Mouse (Mus musculus) urinary bladder, postnatal 14 days (tissue): ENCODE measurements around the gene Rfxank.

ENCODE experiments used
- DNase-seq: peaks from one replicate; pipeline ENCODE4 v3.0.0; 2021; ENCODE audit warnings: low spot score

Gene Rfxank

DNA sequence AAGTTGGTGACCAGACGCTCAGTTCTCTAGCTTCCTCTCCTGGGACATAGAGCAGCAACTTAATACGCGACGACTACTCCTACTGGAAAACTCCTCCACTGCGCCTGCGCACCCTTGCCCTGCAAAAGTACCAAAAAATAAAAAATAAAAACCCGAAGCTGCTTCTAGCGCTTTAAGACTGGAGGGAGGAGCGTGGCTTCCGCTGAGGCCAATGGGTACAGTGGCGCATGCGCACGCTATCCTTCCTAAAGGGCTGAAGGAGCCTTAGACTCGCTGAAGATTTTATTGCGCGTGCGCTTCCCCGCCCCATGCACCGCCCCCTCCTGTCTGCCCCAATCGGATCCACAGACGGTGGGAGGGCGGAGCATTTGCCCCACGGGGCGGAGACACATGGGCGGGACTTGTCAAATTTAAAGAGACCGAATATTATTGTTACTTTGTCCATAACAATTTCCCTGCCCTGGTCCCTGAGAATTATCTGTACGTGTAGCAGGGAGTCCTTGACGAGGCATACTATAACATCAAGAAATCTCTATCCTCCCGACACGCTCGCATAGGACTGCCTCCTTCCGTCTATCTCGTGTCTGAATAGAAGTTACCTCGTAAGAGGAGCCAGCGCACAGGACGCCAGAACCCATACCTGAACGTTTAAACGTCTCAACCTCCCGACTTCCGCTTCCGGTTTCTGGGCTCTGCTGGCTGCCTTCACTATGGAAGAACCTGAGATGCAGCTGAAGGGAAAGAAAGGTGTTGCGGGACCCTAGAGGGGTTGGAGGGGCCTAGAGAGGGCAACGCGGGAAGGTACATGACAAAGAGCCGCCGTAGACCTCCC lies at the start of gene Rfxank, which contains the start of the genes Borcs8 and Mef2b:
Gene Rfxank (minus strand): TSS at position 129 of the 832 bp plus-strand sequence.
Gene Borcs8 (plus strand): TSS at position 474 of the 832 bp plus-strand sequence.
Gene Mef2b (plus strand): TSS at position 686 of the 832 bp plus-strand sequence.
- DNase-seq, result peak; percentile 99

DNA sequence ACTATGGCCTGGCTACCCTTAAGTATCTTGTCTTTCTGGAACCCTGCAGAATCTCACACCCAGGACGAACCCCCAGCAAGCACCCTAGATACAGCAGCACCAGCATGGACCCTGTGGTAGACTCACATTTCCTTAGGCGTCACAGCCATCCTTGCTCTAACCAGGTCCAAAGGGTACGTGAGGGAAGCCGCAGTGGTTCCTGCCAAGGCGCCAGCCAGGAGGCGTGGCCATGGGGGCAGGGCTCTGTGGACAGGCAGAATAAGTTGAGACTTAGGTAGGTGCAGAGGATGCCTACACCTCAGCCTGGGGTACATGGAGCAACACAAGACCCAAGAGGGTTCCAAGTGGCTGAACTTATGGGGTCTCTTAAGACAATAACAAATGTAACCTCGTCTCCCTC lies 49.8 kb upstream of the Rfxank start:
- DNase-seq, result no peak

DNA sequence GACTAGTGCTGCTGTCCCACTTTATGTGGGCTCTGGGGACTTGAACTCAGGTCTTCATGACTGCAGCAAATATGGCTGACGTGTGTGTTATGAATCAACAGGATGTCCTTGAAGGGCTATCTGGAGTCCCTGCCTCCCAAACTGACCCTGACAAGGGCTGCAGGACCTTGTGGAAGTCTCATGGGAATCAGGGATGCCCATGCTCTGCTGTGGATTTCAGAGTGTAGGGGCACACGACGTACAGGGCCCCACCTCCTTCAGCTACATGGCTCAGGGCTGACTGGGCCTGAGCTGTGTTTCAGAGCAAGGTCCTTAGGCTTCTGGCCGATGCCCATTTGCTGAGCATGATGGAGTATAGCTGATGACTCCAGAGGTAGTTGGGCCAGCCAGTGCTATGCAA lies 44.2 kb upstream of the Rfxank start:
- DNase-seq, result no peak

DNA sequence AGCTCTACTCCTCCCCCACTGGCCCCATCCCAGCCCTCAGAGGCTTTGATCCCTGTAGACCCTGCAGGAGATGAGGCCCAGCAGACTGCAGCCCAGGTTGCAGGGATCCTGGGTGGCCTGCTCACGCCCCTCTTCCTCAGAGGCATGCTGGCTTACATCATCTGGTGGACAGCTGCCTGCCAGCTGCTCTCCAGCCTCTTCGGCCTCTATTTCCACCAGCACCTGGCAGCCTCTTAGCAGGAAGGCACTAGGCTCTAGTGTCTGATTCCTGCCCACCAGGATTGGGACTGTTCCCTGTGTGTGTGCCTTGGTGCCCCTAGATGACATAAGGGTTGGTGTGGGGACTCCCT lies 42.9 kb upstream of the Rfxank start:
- DNase-seq, result no peak

DNA sequence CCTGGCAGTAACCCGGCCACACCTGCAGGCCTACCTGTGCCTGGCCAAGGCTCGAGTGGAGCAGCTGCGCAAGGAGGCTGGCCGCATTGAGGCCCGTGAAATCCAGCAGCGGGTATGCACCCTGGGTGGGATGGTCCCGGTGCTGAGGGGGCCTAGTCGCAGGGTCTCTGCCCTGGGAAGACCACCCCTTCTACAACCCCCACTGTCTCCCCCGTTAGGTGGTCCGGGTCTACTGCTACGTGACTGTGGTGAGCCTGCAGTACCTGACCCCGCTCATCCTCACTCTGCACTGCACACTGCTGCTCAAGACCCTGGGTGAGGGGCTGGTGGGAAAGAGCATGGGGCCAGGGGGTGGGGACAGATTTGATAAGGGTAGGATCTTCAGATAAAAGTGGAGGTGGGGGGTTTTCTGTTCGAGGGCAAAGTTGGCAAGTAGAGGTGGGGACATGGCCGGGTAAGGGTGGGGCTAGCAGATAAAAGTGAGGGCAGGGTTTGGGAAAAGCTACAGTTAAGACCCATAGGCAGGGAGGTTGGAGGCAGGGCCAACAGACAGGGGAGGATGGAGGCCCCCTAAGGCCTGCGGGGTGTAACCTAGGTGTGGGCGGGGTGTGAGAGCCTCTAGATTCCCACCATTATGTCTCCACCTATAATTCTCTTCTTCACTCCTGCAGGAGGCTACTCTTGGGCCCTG lies 42.4 kb upstream of the Rfxank start:
- no peak for DNase-seq

DNA sequence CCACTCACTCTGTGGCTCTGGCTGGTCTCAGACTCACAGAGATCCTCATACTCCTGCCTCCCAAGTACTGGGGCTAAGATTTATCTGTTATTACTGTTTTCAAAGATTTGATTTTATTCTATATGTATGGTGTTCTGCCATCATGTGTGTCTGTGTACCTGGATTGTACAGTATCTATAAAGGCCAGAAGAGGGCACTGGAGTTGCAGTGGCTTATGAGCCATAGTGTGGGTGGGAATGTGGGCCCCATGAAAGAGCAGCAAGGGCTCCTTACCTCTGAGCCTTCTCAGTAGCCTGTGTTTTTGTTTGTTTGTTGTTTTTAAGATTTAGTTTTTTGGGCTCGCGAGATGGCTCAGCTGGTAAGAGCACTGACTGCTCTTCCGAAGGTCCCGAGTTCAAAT lies 40.1 kb upstream of the Rfxank start:
- no peak for DNase-seq

DNA sequence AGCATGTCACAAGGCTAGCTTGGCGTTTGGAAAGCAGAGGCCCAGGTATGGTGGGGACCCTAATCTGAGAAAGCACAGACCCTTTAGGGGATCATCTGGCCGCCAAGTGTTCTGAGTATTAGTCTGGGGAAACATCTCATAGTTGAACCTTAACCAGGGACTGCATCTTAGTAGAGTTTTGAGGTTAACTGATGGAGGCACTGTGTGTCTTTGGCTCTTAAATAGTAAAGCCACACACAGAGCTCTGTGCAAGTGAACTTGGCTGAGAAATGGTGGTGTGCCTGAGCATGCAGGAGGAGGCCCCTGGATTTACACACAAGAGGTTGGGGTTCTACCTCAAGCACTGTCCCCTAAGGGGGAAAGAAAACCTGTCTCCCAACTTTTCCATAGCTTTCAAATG lies 39.3 kb upstream of the Rfxank start:
- DNase-seq, result no peak

DNA sequence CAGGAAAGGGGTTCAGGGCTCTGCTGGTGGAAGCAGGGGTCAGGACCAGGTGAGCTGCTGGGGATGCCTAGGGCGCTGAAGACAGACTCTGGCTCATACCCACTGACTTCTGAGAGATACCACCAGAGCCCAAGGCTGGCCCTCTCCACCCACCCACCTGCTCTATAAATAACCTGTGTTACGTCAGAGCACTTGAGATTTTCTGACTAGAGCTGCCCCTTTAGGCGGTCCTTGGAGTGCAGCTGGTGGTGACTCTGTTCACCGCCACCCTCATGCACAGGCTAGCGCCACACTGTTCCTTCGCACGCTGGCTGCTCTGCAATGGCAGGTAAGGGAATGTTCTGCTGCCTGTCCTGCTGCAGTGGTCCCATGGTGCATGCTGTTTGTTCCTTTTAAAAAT lies 35.1 kb upstream of the Rfxank start:
- DNase-seq, result no peak

DNA sequence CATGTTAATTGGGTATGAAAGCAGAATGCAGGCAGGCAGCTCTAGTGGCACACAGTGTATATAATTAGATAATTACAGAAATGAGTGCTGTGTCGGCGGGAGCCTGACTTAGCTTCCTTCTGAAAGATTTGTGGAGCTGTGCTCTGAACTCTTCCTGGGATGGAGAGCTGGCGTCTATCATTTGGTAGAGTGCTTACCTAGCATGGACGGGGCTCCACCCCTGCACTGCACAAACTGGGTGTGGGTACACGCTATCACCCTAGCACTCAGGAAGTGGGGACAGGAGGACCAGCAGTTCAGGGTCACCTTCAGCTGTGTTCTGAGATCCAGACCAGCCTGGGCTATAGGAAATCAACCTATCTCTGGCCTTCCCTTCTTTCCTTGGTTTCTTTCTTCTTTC lies 34.4 kb upstream of the Rfxank start:
- no peak for DNase-seq

DNA sequence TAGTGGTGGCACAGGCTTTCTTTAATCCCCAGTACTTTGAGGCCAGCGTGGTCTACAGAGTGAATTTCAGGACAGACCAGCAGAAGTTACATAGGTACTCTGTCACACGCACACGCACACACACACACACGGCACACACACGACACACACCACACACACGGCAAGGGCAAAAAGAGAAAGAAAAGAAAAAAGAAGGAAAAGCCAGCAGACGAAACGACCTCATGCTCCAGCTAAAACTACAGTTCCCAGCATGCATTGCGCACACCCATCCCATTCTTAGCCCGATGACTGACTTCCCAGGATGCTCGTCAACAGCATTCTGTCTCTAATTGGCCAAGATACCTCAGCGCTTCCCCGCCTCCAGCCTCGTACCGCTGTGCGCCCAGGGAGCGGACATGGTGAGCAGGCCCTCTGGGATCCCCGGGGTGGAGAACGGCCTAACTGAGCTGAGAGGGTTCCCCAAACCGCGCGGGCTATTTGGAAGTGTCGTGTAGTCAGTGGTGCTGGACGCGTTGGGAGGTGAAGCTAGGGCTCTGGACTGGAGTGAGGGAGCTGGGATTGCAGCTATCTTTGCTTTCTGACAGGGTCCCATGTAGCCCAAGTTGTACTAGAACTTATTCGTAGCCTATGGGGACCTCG lies 33.2 kb upstream of the Rfxank start, which contains the start of gene Tmem161a:
Gene Tmem161a (plus strand): TSS at position 314 of the 639 bp plus-strand sequence.
- peak; percentile 91 for DNase-seq

DNA sequence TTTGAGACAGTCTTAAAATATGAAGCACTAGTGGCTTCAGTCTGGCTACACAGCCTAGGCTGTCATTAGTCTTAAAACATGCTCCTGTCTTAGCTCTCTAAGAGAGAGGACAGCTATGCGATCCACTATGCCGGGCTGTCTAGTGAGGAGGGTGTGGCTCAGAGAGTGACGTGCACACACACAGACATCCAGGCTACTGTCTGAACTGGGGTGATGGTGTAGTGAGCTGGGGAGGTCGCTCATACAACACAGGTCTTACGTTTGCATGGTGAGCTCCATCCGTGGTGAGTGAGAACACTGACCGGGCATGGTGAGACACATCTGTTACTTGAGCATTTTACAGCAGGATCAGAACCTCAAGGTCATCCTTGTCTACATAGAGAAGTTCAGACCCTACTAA lies 32.3 kb upstream of the Rfxank start:
- DNase-seq, result no peak

DNA sequence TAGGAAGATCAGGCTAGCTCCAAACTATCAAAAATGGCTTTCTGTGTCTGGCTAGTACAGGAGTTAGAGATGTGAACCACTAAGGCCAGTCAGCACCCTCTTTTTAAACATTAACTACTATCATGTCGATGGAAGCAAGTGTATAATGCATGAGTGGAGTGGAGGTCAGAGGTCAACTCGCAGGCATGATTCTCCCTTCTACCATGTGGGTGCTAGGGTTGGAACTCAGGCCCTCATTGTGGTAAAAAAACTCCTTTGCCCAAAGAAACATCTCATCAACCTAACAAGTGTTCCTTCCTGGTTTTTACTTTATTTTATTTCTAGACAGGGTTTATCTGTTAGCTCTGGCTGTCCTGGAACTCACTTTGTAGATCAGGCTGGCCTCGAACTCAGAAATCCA lies 31.8 kb upstream of the Rfxank start:
- DNase-seq, result no peak

DNA sequence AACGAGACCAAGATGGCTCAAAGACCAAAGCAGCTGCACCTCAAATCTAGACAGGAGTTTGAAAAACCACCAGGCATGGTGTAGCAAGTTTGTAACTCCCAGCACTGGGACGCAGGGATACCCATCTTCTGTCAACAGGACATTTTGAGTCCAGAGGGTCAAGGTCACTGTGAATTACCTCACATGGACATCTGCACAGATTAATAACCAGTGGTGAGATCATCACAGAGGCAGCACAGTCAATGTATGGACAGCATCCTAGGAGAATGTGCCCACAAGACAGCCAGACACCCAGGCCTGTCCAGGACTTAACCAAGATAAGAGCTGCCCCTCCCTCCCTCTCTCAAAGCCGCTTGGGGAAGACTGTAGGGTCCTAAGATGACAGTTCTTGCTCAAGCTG lies 31.2 kb upstream of the Rfxank start:
- no peak for DNase-seq

DNA sequence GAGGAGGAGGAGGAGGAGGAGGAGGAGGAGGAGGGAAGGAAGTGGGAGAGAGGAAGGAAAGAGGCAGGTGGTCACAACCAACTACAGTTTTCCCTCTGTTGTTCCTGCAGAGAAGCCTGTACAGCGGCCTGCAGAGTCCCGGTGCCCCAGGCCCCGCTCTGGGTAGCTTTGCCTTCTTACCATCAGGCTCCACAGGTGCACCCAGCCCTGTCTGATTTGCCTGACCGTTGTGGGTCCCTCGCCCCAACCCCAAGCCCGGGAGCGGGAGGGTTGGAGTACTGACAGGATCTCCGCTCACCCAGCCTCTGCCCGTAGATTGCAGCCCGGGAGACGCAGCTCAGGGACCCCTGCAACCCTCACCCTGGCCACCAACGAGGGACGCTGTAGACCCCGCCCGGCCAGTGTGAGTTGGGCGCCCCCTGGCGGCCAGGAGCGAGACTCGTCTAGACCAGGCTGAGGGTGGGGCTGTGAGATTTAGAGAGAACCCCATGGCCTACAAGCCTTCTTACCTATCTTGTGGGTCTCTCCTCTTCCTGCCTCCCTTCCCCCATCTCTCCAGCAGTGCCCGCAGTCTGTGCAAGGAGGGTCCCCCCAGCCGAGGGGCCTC lies 27.7 kb upstream of the Rfxank start:
- peak; percentile 65 for DNase-seq

DNA sequence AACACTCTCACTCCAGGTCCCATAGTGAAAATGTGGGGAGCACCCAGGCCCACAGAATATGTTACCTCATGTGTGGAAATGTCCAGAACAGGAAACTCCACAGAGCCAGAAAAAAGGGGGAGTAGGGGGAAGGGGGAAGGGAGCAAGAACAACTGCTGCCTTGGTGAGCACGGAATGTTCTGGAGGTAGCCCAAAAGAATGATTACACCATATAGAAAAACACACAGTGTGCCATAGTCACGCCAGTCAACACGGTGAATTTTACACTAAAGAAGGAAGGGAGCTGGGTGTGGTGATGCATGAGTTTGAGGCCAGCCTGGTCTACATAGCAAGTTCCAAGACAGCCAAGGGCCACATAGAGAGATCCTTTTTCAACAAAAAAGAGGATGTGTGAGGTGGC lies 24.4 kb upstream of the Rfxank start:
- no peak for DNase-seq

DNA sequence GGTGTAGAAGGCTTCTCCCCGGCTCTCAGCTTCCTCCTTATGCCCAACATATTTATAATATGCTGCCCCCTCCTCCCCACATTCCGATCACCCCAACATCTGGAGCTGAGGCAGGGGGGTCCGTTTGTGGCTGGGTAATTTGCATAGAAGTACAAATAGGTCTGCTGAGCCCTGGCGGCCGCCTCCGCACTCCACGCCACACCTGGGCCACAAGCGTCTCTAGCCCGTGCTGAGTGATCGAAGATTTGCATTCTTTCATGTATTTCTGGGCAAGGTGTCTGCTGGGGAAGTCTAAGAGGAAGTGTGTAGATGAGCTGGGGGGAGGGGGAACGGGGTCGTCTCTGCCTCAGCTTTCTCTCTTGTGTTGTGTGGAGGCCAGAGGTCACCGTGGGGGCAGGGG lies 21.1 kb upstream of the Rfxank start:
- no peak for DNase-seq

DNA sequence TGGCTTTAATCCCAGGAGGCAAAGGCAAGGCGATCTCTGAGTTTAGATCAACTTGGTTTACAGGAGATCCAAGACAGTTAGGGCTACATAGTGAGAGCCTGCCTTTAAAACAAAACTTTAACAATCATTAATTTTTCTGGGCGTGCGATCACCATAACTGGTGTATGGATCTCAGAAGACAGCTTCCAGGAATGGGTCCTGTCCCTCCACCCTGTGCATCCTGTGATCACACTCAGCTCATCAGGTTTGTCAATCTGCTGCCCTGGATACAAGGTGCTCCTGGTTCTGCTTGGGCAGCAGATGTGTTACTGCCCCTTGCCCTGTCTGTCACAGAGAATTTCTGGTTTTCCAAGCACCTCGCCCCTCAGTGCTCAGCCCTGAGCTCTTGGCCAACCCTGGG lies 20.3 kb upstream of the Rfxank start:
- DNase-seq, result no peak

DNA sequence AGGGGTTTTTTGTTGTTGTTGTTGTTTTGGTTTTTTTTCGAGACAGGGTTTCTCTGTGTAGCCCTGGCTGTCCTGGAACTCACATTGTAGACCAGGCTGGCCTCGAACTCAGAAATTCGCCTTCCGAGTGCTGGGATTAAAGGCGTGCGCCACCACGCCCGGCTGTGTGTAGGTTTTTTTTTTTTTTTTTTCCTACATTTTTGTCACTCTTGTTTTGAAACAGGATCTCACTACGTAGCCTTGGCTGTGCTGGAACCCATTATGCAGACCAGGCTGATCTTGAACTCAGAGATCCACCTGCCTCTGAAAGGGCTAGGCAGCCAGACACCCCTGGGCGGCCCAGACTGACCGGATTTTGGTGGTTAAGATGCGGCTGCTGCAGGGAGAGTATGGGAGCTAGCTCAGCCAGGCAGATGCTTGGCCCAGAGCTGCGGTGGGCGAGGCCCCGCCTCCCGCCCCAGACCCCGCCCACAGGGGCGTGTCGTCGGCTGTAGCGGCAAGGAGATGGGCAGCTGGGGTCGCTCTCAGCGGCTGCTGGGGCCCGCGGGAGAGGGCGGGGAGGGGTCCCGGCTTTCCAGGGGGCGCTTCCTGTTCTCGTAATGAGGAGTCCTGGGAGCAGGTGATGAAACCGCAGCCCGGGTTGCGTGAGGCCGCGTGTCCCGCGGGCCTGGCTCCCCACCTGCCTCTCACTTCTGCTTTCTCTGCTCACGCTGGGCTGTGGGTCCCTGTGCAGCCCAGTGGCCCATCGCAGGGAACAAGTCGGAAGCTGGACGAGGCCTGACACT lies 19.3 kb upstream of the Rfxank start:
- peak; percentile 68 for DNase-seq

DNA sequence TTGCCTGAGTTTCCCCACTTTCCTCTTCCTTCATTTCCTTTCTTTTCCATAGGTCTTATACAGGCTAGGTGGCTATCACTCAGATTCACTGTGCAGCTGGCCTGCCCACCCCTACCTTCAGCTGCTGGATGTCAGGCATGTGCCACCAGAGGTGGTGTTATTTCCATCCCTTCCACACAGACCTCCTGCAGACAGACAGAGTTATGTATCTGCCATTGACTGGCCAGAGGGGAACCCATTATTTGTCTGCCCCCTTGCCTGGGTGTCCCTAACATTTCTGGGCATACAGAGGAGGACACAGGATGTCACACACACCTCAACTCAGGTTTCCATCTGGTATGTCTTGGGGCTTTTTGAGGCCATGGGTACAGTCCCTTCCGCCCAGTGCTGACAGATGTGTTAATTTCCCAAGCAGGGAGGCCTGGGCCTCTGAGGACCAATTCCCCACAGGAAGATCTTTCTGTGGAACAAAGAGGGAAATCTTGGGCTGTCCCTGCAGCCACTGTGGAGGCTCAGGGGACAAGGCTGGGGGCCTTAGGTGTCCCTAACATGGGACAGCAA lies 18.4 kb upstream of the Rfxank start:
- no peak for DNase-seq

DNA sequence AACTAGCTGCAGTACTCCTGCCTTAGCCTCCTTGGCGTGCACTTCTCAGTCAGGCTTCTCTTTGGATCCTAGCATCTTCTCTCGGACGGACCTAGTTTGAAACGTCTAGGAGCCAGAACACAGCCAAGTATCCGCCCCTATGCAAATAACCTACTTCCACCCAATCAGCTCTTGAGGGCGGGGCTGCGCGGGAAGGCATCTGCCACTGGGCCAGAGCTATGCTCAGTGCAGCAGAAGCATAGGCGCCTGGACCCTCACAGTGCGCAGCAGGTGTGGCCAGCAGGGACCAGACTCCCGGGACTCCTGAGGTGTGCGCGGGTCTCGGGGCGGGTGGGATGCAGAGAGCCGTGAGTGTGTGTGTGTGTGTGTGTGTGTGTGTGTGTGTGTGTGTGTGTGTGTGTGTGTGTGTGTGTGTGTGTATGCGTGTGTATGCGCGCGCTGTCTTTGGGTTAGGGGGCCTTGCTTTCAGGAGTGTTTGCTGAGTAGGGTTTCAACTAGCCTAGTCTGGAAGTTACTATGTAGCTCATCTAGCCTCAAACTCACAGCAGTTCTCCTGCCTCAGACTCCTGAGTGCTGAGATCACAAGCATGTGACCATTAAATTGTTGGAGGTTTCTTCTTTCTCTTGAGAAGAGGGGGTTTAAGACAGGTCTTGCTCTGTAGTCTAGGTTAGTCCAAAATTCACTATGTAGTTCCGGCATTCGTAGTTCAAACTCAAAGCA lies 13.7 kb upstream of the Rfxank start:
- DNase-seq, result peak; percentile 80

DNA sequence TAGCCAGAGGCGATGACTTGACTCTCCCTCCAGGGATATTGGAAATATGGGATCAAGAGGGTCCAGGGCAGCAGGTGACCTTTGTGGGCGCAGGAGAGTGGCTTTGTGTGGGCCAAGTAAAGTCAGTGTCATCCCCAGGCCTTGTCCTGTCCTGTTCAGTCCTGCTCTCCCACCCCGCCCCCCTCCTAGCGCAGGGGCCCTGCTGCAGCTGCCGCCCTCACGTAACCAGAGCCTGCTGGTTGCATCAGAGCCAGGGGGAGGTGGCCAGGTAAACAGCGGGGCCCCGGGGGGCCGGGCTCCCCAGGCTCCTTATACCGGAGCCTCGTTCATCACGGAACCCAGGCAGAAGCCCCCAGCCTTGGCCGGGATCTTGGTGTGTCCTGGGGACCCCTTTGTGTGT lies 11.2 kb upstream of the Rfxank start:
- DNase-seq, result no peak
